Mouse (Mus musculus) ES-E14 (cell line): Measurements from ENCODE around the gene Msl1.

Experiments
- CHD2 ChIP-seq: IDR thresholded peaks from 2 replicates; pipeline ENCODE4 v1.6.1; 2014; ENCODE audit warnings: mild to moderate bottlenecking, low read depth, low read length, inconsistent platforms
- HCFC1 ChIP-seq: IDR thresholded peaks from 2 replicates; pipeline ENCODE4 v1.6.1; 2012; ENCODE audit warnings: low read length, inconsistent platforms, borderline replicate concordance; ENCODE audit not compliant: insufficient read depth
- MAFK ChIP-seq: IDR thresholded peaks from 2 replicates; pipeline ENCODE4 v1.6.1; 2014; ENCODE audit warnings: mild to moderate bottlenecking, low read depth, low read length, inconsistent platforms; ENCODE audit not compliant: insufficient read depth
- ZC3H11A ChIP-seq: IDR thresholded peaks from 2 replicates; pipeline ENCODE4 v1.6.1; 2012; ENCODE audit warnings: low read depth, mild to moderate bottlenecking, inconsistent platforms, low read length, borderline replicate concordance

DNA sequence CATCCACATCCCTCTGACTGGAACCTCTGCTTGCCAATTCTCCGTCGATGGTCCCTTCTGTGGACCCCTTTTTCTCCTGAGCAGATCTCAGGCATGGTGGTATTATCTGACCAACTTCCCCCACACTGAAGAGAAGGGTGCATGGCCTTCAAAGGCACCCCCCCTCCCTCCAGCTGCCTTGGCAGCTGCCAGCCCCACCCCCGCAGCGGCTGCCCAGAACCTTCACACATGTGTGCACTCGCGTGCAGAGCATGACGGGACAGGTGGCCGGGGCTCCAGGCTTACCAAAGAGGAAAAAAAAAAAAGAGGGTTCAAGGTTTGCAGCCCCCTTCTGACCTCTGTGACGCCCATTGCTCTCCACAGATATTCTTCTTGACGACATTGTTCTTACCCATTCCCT, 44.6 kb downstream of the Msl1 start:
- no peak for TF ChIP-seq CHD2
- TF ChIP-seq ZC3H11A = no peak
- TF ChIP-seq HCFC1 = no peak
- no peak for TF ChIP-seq MAFK
